Mouse (Mus musculus): ENCODE measurements around the gene Ano10.

The Ano10 gene

DNA sequence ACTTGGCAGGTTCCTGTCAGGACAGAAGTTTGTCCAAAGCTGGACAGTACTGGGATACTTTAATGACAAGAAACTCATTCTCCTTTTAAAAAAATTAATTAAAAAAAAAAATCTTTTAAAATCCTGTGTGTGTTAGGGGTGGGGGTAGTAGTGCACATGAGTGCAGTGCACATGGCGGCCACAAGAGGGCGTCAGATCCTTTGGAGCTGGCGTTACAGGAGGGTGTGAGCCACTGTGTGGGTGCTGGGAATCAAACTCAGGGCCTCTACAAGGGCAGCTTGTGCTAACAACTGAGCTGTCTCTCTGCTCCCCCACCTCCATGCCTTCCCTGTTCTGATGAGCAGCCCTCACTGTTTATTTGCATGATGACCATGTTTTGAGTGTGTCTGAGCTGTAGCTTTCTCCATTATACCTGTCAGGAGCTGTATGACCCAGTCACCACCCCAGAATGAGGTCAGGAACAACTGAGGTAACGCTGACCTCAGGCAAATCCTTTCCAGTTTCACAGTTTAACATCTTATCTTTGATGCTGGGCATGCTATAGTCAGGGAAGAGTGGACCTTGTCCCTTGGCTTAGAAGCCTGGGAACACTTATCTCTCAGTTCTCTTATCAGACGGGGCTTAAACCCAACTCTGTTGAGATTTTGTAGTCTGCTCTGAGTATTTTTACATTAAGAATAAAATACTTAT lies 137.7 kb downstream of the Ano10 start:
- no peak for DNase-seq (ENCODE audit: low read depth)

DNA sequence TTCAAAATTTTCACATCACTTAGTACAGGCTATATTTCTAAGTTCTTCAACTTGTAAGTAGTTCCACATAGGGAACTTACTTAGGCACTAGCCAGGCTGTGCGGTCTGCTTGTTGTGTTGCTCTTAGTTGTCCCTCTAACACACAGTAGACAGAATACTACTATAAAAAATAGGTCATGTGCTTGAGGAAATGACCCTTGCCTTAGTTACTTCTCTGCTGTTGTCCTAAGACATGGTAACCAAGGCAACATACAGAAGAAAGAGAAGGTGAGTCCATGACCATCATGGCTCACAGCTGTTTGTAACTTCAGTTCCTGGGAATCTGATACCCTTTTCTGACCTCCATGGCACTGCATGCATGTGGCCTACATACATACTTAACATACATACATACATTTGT lies 139.0 kb downstream of the Ano10 start:
- no peak for DNase-seq (ENCODE audit: low read depth)

DNA sequence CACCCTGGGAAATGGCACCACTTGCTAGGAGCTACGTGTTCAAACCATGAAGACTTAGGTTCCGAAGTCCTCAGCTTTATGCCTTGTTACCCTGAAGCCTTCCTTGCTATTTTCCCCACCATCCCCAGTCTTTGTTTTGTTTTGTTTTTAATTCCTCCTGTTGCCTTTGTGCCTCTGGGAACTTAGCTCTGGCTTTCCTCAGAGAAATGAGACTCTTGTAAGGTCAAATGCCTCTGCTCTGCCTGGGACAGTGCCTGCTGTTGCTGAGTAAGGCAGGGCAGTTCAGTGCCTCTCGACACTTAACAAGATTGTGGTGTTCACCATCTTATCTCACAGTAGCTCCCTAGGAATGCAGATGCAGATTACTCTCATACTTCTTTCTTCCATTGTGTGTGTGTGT lies 140.8 kb downstream of the Ano10 start:
- DNase-seq (ENCODE audit: low read depth): no peak

DNA sequence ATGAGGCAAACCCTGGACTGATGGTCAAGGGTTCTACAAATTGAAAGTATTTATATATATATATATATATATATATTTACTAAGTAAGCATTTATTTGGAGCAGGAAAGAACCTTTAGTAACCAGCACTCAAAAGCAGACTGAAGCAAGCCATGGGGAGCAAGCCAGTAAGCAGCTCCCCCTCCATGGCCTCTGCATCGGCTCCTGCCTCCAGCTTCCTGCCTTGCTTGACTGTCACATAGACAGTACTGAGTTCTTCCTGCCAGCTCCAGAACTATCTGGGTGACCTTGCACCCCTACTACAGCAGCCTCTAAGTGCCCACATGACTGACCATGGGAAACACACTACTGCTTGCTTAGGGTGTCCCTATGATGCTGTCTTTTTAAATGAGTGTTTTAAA lies 141.7 kb downstream of the Ano10 start:
- DNase-seq (ENCODE audit: low read depth): no peak

DNA sequence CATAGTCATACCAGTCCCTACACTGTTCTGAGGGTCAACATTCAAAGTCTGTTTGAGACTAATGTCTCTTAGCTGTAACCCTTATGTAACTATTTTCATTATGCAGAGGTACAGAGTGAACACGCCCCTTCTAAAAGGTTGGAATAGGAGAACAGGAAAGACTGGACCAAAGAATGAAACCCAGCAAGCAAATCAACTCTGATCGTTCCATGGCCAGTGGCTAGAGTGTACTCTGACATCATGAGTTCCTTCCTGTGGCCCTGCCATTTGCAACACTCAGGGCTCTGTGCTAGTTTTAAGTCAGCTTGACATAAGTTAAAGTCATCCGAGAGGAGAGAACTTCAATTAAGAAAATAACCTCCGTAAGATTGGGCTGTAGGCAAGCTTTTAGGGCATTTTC lies 142.2 kb downstream of the Ano10 start:
- no peak for DNase-seq (ENCODE audit: low read depth)

DNA sequence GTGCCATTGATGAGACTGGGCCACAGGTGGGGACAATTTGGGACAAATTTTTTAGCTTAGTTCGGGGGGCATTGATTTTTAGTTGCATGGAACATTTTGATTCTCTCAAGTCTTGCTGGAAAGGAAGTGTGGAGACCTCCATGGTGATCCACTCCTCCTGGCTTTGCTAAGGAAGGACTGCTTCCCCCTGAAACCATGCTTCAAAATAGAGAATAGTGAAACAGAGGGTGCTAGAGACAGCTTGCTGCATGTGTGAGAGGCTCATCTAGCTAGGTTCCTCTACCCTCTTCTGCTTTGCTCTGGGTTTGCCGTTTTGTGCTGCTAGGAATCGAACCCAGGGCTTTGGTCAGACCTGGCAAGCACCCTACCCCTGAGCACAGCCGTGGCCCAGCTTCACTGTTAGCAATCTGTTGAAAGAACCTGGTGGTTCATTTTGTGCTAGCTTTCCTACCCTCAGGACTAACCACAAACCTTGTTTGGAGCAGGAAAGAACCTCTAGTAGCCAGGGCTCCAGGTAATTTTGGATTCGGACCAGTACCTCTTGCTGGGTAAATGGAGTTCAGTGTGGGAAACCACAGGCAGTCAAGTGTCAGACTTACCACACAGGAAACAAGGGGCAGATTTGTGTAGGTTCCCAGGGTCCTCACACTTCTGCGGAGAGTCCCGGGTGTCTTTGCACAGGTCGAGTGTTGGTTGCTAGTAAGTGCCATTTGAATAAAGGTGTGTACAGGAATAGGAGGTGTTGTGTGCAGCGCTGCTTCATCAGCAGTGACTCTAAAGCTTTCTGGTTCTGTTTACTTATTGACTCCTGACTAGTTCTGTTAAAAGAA lies 144.0 kb downstream of the Ano10 start:
- DNase-seq (ENCODE audit: low read depth): peak; percentile 47

DNA sequence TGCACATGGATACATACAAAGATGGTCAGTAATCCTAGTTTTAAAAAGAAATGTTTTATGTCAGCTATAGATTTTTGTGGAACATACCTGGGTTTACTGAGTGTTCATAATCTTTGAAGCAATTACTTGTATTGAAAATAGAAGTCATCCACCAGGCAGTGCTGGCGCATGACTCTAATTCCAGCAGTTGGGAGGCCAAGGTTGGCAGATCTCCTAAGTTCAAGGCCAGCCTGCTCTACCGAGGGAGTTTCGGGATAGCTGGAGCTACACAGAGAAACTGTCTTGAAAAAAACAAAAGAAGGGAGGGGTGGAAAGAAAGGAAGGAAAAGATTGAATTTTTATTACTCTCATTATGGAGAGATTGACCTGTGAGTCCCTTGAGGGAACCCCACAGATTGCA lies 145.9 kb downstream of the Ano10 start:
- no peak for DNase-seq (ENCODE audit: low read depth)

DNA sequence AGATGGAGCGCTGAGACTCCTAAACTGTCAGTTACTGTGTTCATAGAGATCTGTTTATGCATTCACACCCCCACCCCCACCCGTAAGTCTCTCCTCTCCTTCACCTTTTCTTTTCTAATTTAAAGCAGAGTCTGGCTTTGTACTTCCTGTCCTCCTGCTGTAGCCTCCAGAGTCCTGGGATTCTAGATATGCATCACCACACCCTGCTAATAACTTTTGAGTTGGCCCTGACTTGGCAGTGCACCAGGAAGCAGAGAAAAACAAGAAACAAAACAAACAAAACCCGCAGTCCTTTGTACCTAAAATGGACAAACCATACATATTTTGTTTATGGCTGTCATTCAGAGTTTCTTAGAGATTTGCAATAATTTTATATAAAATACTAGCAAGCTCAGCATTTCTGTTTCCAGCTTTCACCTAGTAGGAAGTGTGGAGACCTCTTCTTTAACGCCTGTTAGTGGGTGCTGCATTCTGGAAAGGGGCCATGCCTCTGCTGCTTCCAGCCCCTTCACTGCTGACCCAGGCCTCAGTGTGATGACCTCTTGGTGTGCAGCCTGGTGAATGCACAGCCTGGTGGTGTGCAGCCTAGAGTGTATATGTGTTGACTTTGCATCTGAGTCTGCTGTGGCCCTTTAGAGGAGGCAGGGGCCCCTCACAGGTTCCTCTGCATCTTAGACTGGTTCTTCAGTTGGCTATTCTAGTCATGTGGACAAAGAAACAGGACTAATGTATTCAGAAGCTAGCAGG lies 147.9 kb downstream of the Ano10 start:
- DNase-seq (ENCODE audit: low read depth): no peak

DNA sequence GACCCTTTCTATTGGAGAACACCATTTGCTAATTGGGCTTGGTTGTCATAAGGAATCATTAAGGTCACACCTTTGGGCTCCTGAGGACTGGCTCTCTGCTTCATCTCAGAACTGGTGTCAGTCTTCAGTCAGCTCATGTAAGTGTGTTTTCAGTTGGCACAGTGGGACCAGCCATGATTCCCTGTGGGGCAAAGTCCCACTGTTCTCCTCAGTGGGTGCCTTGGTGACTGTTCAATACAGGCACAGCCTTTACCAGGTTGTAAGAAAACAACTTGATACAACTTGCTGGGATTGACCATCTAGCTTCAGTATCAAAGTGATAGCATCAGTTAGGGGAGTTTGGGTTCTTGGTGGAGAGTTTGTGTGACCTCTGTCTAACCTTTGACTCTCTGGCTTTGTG lies 148.5 kb downstream of the Ano10 start:
- DNase-seq (ENCODE audit: low read depth): no peak

DNA sequence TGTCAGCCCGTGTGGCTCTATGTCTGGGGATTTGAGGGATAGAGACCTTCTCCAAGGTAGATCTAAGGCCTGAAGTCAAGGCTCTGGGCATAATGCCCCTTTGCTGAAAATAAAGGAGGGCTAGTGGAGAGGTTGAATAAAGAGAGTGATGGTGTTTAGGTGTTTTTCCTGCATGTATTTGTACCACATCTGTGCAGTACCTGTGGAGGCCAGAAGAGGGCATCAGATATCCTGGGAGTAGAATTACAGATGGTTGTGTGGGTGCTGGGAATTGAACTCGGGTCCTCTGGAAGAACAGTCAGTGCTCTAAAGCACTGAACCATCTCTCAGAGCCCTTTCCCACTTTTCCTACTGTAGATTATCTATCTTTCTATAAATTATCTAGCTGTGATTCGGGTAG lies 149.4 kb downstream of the Ano10 start:
- no peak for DNase-seq (ENCODE audit: low read depth)

DNA sequence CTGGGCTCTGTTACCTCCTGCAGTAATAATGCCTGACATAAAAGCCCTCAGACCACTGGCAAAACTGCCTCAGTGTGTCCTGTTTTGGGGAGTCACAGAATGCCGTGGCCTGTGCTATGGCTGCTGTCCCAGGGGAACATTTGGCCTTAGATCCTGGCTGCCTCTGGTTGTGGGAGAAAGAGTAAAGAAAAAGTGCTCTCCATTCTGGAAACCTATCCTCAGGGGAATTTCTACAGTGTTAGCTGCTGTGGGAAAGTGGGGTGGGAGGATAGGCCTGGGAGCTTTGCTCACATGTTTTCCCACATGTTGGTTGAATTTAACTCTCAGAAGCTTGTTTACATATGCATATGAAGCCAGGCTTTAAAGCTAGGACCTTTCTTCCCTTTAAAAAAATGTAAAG lies 151.0 kb downstream of the Ano10 start:
- DNase-seq (ENCODE audit: low read depth): no peak

DNA sequence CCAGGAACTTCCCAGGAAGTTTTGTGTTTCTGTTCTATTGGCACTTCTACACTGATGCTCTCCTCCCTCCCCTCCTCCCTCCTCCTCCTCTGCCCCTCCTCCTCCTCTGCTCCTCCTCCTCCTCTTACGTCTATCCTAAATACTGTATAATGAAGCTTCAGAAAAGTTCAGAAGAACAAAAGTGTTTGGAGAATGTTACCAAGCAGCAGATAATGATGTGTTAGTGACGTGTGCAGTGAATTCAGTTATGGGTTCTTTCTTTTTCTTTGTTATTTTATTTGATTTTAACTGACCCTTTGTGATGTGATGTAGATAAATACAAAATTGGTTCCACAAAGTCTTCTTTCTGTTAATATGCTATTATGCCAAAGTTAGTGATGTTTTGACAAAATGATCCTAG lies 155.0 kb downstream of the Ano10 start:
- DNase-seq (ENCODE audit: low read depth): no peak

DNA sequence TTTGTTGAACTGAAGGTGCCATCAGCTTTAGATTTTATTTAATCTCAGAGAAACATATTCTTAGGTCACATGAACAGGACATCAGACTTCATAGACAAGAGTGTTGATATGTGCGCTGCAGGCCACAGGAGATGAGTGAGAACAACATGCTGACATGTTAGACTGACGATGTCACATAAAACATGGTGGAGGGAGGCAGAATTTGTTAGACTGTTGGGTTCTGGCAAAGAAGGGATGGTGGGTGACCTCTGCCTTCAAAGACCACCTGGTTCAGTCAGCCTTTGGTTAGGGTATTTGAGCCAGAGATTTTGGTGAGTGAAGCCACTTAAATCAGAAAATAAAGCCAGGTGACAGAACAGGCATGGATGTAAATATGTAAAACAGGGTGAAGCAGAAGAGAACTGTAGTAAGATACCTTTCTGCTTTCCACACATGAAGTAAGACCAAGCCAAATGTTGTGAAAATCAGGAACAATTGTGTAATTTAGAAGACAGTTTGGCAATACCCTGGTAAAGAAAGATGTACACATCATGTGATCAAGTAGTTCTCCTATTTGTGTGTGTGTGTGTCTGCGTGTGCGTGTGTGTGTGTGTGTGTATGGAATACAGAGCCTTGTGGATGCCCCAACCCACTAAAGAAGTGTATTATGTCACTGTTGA lies 155.7 kb downstream of the Ano10 start:
- no peak for DNase-seq (ENCODE audit: low read depth)

DNA sequence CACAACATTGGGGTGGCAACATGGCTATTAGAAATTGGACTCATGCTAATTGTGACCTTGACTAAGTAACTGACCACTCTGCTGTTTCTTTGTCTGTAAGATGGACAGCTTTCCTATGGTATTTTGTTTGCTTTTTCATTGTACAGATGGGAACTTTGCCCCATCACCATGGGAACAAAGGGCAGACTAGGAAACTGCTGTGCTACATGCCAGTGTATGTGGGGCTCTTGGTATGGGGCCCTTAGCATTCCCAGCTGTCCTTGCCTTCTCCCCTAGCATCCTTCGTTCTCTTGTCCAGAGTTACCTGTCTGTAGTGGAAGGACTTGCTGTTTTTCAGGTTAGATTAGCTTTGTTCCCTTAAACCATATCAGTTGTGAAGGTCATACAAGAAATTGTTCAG lies 156.3 kb downstream of the Ano10 start:
- no peak for DNase-seq (ENCODE audit: low read depth)

DNA sequence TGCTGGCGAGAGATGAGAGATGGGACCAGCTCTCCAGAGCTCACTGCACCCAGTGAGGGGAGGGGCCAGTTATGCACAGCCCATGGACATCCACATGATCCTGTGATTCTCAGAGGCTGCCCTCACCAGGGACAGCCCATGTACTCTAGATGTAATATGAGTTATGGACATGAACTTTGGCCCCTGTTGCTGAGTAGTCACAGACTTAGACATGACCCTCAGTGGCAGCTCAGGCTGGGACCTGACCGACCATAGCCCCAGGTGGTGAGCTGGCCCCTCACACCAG lies 158.4 kb downstream of the Ano10 start:
- no peak for DNase-seq (ENCODE audit: low read depth)

DNA sequence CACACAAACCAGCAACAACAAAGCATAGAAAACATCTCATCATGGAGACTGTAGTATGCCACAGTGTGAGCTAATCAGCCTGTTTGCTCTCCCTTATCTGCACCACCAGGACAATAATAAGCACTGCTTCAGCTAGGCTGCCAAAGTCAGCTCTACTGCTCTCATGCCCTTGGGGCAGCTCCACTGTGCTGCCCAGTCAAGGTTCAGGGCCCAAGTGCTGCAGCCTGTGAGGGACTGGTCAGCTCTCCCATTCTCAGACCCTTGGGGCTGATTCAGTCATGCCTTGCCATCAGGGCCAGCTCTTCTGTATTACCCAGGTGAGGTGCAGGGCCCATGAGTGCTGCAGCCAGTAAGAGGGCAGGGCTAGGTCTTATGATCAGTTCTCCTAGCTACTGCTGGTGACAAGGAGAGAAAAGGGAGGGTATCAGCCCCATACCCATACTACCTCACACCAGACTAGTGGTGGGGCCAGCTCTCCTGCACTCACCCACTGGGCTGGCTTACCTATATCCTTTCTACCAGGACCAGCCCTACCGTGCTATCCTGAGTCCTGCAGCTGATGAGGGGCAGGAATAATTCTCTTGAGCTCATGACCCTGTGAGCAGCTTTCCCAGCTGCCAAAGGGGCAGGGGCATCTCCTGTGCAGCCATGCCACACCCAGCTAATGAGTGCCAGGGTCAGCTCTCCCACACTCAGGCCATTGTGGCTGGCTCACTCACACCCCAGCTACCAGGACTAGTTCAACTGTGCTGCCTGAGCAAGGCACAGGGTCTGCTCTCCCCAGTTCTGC lies 158.9 kb downstream of the Ano10 start:
- DNase-seq (ENCODE audit: low read depth): no peak

DNA sequence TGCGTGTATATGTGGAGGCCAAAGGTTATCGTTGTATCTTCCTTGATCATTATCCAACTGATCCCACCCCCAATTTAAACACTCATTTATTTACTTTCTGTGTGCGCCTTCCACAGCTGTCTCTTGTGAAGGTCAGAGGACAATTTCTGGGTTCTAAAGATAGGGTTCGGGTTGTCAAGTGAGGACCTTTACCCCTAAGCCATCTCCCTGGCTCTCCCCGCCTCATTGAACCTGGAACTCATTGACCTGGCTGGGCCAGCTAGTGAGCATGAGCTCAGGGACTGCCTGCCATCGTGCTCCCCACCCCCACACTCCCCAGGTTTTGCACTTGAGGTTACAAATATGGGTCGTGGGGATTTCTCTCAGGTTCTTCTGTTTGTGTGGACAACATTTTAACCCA lies 162.1 kb downstream of the Ano10 start:
- DNase-seq (ENCODE audit: low read depth): no peak

DNA sequence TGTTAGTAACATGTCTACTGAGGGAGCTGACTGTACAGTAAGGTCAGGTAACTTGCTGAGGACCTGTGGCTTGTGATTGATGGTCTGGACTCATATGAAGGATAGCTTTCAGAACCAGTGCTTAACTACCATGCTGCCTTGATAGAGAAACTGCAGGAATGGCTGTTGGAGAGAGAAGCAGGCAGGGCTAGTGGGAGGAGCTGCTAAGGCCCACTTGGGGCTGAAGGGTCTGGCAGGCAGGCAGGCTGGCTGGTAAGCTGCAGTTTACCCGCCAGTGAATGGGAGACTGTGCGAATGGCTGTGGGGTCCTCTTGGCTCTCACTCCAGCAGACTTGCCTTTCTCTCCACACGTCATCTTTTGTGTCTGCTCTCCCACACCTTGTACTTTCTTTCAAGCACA lies 163.6 kb downstream of the Ano10 start:
- peak; percentile 29 for DNase-seq (ENCODE audit: low read depth)

DNA sequence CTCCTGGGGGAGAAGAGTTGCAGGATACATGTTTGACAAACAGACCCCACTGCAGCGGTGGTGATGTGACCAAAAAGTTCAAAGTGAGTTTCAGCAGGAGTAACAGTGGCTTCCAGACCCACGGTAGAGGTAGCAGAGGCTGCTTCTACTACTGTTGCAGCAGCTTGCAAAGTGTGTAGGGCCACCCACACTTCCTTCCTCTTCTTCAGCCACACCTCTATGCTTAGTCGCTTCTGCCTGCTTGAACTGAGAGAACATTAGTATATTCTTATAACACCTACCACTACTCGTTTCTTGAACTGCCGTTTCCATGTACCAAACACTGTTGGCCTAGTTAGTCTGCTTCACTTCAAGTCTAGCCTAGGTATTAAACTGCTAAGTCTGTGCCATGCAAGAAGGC lies 165.5 kb downstream of the Ano10 start:
- peak; percentile 71 for DNase-seq (ENCODE audit: low read depth)

DNA sequence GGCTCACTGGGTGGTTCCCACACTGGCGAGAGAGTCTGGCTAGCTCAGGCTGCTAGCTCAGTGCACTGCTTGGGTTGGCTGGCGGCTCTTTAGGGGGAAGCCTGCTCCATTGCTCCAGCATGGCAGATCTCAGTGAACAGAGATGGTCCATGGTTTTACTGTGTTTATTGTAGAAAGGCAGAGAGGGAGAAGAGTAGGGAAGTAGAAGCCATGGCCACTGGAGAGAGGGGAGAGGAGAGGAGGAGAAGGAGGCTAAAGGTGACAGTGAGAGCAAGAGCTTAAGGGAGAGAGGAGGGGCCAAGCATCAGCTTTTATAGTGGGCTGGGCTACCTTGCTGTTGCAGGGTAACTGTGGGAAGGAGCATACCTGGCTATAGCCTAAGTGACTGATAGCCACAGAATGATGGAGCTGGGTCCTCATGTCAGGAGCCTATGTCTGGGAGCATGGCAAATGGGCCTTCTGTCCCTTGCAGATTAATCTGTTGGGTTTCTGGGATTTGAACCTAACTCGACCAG lies 166.9 kb downstream of the Ano10 start:
- no peak for DNase-seq (ENCODE audit: low read depth)

DNA sequence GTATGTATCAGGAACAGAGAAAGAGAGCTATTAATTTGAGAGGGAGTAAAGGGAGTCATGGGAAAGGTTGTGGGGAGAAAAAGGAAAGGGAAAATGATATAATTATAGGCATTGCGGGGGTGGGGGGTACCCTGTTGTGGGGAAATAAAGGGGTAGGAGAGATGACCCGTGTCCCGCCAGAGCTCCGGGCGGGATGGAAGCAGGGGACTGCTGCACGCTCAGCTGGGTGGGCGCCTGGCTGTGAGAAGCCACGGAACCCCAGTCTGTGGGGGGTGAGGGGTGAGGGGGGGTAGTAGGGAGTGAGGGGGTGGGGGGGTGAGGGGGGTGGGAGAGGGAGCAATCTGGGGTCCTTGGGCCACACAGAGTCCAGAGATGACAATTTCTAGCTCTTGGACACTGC lies 167.4 kb downstream of the Ano10 start:
- DNase-seq (ENCODE audit: low read depth): no peak
